Mouse (Mus musculus) CH12.LX (cell line): Measurements from ENCODE around the gene Higd1c.

Experiments used
- BHLHE40 ChIP-seq: IDR thresholded peaks from 2 replicates; pipeline ENCODE4 v1.6.1; 2011; ENCODE audit warnings: mild to moderate bottlenecking, low read depth, low read length, improper control_type of control experiment
- CTCF ChIP-seq, 2 experiments: IDR thresholded peaks in 1 of 2; conservative IDR thresholded peaks in 1 of 2; 2 replicates each; pipeline ENCODE4 v1.5.1; 2011 to 2012; ENCODE audit warnings: low read depth in 2 of 2, low read length in 2 of 2, improper control_type of control experiment in 1 of 2, inconsistent platforms in 1 of 2, mild to moderate bottlenecking in 1 of 2, moderate library complexity in 1 of 2
- ELF1 ChIP-seq: IDR thresholded peaks from 2 replicates; pipeline ENCODE4 v1.6.1; 2014; ENCODE audit warnings: low read depth, mild to moderate bottlenecking, inconsistent platforms, low read length, improper control_type of control experiment
- EP300 ChIP-seq: IDR thresholded peaks from 2 replicates; pipeline ENCODE4 v1.6.1; 2011; ENCODE audit warnings: low read length, improper control_type of control experiment
- GABPA ChIP-seq: IDR thresholded peaks from 2 replicates; pipeline ENCODE4 v1.6.1; 2012; ENCODE audit warnings: low read depth, low read length, improper control_type of control experiment, inconsistent platforms; ENCODE audit not compliant: insufficient replicate concordance
- HCFC1 ChIP-seq: IDR thresholded peaks from 2 replicates; pipeline ENCODE4 v1.6.1; 2012; ENCODE audit warnings: low read depth, mild to moderate bottlenecking, inconsistent platforms, low read length, improper control_type of control experiment
- JUN ChIP-seq: IDR thresholded peaks from 2 replicates; pipeline ENCODE4 v1.6.1; 2011; ENCODE audit warnings: low read depth, mild to moderate bottlenecking, low read length, improper control_type of control experiment, moderate library complexity; ENCODE audit not compliant: insufficient read depth
- NELFE ChIP-seq: IDR thresholded peaks from 2 replicates; pipeline ENCODE4 v1.6.1; 2011; ENCODE audit warnings: low read depth, low read length, improper control_type of control experiment
- POLR2A ChIP-seq: IDR thresholded peaks from 2 replicates; pipeline ENCODE4 v1.6.1; 2011; ENCODE audit warnings: low read depth, mild to moderate bottlenecking, improper control_type of control experiment, low read length
- SMC3 ChIP-seq: IDR thresholded peaks from 2 replicates; pipeline ENCODE4 v1.6.1; 2011; ENCODE audit warnings: low read depth, low read length, improper control_type of control experiment
- USF2 ChIP-seq: conservative IDR thresholded peaks from 2 replicates; pipeline ENCODE4 v1.6.1; 2011; ENCODE audit warnings: low read depth, low read length, improper control_type of control experiment
- ZKSCAN1 ChIP-seq: IDR thresholded peaks from 2 replicates; pipeline ENCODE4 v1.6.1; 2012; ENCODE audit warnings: low read depth, inconsistent platforms, low read length, improper control_type of control experiment, borderline replicate concordance

- TF ChIP-seq JUN (no peak), CTCF (conservative IDR thresholded peaks at IDR 0.05 in 1 of 2, IDR thresholded peaks at IDR 0.05 in 1 of 2; ENCODE audit: low read depth in 2 of 2, low read length in 2 of 2) (no peak), BHLHE40 (no peak), EP300 (no peak), SMC3 (no peak), POLR2A (no peak), USF2 (no peak), NELFE (no peak), ELF1 (no peak), GABPA (no peak), ZKSCAN1 (no peak), HCFC1 (no peak)
Observed at GRCm38 (mm10) chr15:100319884-100320283, 44.5 kb upstream of the Higd1c start.
